Mouse (Mus musculus) left cerebral cortex, adult 2 months (tissue): ENCODE measurements around the gene Dab2ip. TPM values are rescaled to one million over a fixed set of nuclear protein-coding genes. Genes with fewer than 3 reads are reported as not detected.

Experiments
- DNase-seq, 2 experiments: peaks; one replicate each; pipeline ENCODE4 v3.0.0; 2021 to 2022; ENCODE audit warnings: low spot score in 2 of 2, mixed read lengths in 1 of 2; ENCODE audit errors: extremely low spot score in 1 of 2
- H3K27ac ChIP-seq: fragments of 200-600 bp; 2 replicates; pipeline ENCODE4 v1.8.1; 2022
- H3K4me3 ChIP-seq: fragments of 200-600 bp; 2 replicates; pipeline ENCODE4 v1.8.1; 2022
- CTCF ChIP-seq: fragments of 200-600 bp; IDR thresholded peaks from 2 replicates; pipeline ENCODE4 v1.8.1; 2022; ENCODE audit warnings: antibody characterized with exemption, mild to moderate bottlenecking, moderate library complexity
- intact Hi-C: fragments of 180-260 bp; cut with DNase I; formaldehyde crosslinking; loops from one replicate; pipeline ENCODE4 v1.15.1; 2025
- total RNA-seq, 2 experiments: library from RNA; stranded (reverse); gene quantifications; 2 replicates each; pipeline ENCODE4 v1.2.3; 2021

Gene Dab2ip
- total RNA-seq, 2 experiments from 2014 or later: 144 to 152 TPM

- intact Hi-C loops: no loop called here
- Histone ChIP-seq H3K27ac (peak overlapping the region; percentile 44; the same call in 1 of the 2 replicates), H3K4me3 (no peak overlapping the region)
- DNase-seq: no peak
- TF ChIP-seq CTCF: no peak
Observed at GRCm38 (mm10) chr2:35680833-35681232, 122.8 kb downstream of the Dab2ip start.

DNA sequence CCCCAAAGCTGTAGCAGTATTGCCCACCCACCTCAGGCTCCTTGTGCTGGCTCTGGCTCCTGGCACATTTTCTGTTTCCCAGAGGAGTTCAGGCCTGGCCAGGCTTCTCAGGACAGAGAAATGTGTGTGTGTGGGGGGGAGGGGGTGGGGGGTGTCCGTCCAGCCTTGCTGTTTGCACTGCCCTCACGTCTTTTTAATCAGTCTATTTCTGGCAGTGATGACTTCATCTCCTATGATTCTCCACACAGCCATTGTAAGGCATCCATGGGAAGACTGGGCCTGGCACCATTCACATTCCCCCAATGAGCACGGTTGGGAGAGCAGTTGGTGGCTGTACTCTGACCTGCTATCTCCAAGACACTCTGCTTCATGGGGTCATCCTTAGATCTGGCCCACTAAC lies 125.9 kb downstream of the Dab2ip start:
- DNase-seq: no peak
- intact Hi-C loops: no loop called here
- Histone ChIP-seq H3K4me3 (no peak overlapping the region), H3K27ac (peak overlapping the region; percentile 8; the same call in 1 of the 2 replicates)
- no peak for TF ChIP-seq CTCF

DNA sequence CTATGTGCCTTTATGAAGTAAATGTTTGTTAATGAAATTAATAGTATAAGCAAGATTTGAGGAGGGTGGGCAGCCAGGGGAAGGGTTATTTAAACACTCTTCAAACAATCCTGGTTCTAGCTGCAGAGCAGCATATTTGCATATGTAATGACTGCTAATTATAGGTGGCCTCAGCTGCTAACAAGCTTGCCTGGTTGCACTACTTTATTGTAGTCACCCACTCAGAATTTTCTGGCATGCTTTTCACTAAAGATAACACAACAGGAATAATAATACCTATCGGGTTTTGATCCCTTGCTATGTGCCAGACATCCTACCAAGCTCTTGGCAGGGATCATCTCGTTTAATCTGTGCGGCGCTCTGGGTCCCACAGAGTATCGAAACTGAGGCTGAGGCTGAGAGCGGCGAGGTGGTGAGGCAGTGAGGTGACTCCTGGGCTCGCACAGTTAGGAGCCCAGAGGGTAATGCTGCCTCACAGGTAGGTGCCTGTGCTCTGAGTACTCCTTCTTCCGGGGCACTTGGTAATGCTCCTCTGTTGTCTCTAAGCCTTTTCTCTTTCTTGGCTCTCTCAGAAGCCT lies 126.8 kb downstream of the Dab2ip start:
- peak overlapping the region; percentile 8; the same call in 1 of the 2 replicates for H3K27ac ChIP-seq
- DNase-seq: no peak
- no peak for TF ChIP-seq CTCF
- intact Hi-C loops: no loop called here
- no peak overlapping the region for H3K4me3 ChIP-seq

- TF ChIP-seq CTCF: no peak
- DNase-seq: no peak
- Histone ChIP-seq H3K4me3 (no peak overlapping the region), H3K27ac (no peak overlapping the region)
- intact Hi-C loops: no loop called here
Observed at GRCm38 (mm10) chr2:35686104-35686503, 128.0 kb downstream of the Dab2ip start.

DNA sequence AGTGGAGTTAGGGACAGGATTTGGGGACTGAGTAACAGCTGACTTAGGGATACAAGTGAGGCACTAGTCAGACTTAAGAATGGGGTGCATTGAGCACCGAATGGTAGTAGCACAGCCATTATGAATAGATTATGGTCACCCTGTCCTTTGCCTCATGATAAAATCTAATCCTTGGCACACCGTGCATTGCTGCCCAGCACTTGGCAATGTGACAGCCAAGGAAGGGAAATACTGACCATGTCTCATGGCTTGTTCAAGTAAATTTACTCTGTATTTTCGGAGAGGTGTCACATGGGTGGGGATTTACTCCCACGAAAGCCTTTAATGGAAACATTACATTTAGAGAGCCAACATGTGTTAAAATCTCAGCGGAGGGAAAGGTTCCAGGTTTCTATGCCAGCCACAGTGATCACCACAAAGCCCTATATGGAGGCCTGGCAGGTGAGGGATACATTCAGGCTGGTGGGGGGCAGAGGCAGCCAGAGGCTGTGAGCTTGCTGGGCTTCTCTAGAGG lies 129.5 kb downstream of the Dab2ip start:
- TF ChIP-seq CTCF: no peak
- peak overlapping the region; percentile 5; the same call in 1 of the 2 replicates for H3K27ac ChIP-seq
- intact Hi-C loops: no loop called here
- no peak overlapping the region for H3K4me3 ChIP-seq
- DNase-seq: peak in 1 of 2 experiments; percentile 28

- TF ChIP-seq CTCF: no peak
- intact Hi-C loops: no loop called here
- DNase-seq: peak in 1 of 2 experiments; percentile 23
Observed at GRCm38 (mm10) chr2:35688121-35688520, 130.1 kb downstream of the Dab2ip start.

GRCm38 (mm10) chr2:35688581-35688980 lies 130.5 kb downstream of the Dab2ip start:
- no peak overlapping the region for H3K27ac ChIP-seq
- intact Hi-C loops: no loop called here
- no peak for DNase-seq
- no peak for TF ChIP-seq CTCF
- H3K4me3 ChIP-seq: no peak overlapping the region

More at GRCm38 (mm10) chr2:35688121-35688520, 130.1 kb downstream of the Dab2ip start:
- no peak overlapping the region for H3K4me3 ChIP-seq
- H3K27ac ChIP-seq: peak overlapping the region; percentile 5; the same call in 1 of the 2 replicates

GRCm38 (mm10) chr2:35689881-35690280 lies 131.8 kb downstream of the Dab2ip start:
- Histone ChIP-seq H3K27ac (no peak overlapping the region), H3K4me3 (no peak overlapping the region)
- TF ChIP-seq CTCF: no peak
- no peak for DNase-seq
- intact Hi-C loops: no loop called here

GRCm38 (mm10) chr2:35691257-35692049 lies 133.4 kb downstream of the Dab2ip start:
- Histone ChIP-seq H3K4me3 (no peak overlapping the region), H3K27ac (peak overlapping the region; percentile 10; the same call in 1 of the 2 replicates)
- DNase-seq: no peak
- no peak for TF ChIP-seq CTCF
- intact Hi-C loops: no loop called here

- H3K4me3 ChIP-seq: no peak overlapping the region
- intact Hi-C loops: no loop called here
- no peak for DNase-seq
- no peak for TF ChIP-seq CTCF
- H3K27ac ChIP-seq: peak overlapping the region; percentile 10; the same call in 1 of the 2 replicates
Observed at GRCm38 (mm10) chr2:35692272-35692900, 134.3 kb downstream of the Dab2ip start.

DNA sequence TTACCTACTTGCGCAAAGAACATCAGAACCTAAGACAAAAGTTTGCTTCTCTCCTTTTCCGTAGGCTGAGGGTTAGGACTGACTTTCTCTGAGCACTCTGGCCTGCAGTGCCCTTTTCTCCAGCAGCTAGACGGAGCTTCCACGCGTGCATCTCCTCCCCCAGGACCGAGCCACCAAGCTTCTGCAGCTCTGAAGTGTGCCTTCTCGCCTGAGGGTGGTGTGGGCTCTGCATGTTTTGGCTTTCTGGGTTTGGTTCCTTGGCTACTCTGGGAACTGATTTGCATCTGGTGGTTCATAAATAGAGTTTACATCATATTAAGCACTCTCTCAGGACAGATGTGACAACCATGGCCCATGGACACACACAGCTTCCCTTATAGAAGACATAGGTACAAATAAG lies 135.0 kb downstream of the Dab2ip start:
- peak overlapping the region; percentile 47 for H3K27ac ChIP-seq
- H3K4me3 ChIP-seq: no peak overlapping the region
- DNase-seq: no peak
- intact Hi-C loops: no loop called here
- TF ChIP-seq CTCF: no peak; the same call in 1 of the 2 replicates

GRCm38 (mm10) chr2:35694111-35694510 lies 136.0 kb downstream of the Dab2ip start:
- Histone ChIP-seq H3K27ac (peak overlapping the region; percentile 47; the same call in 1 of the 2 replicates), H3K4me3 (no peak overlapping the region)
- no peak for TF ChIP-seq CTCF
- no peak for DNase-seq
- intact Hi-C loops: no loop called here
